Mouse (Mus musculus): ENCODE measurements around the gene Ubr7.

GRCm38 (mm10) chr12:102757055-102757688 is 595 bp upstream of the Ubr7 start:
- no peak for TF ChIP-seq CHD2 (IDR thresholded peaks at IDR 0.05; ENCODE audit: low read depth, low read length)
- no peak for TF ChIP-seq HCFC1 (IDR thresholded peaks at IDR 0.05; ENCODE audit: borderline replicate concordance, insufficient read depth, low read length)
- no peak for TF ChIP-seq MAFK (IDR thresholded peaks at IDR 0.05; ENCODE audit: insufficient read depth, low read depth, low read length)
- no peak for TF ChIP-seq ZC3H11A (IDR thresholded peaks at IDR 0.05; ENCODE audit: borderline replicate concordance, low read depth, low read length)
- TF ChIP-seq ZNF384 (IDR thresholded peaks at IDR 0.05; ENCODE audit: low read depth, low read length) = peak; percentile 75
